Mouse (Mus musculus) splenic B cell, adult 2 months (primary cell): Measurements from ENCODE around the gene Hmg20a.

ENCODE experiments used
- DNase-seq: peaks from one replicate; pipeline ENCODE4 v3.0.0-alpha.2; 2011; ENCODE audit warnings: low read depth, low spot score
- H3K27me3 ChIP-seq: 2 replicates; pipeline ENCODE4 v1.6.1; 2012; ENCODE audit warnings: mild to moderate bottlenecking, low read length, moderate library complexity, mixed read lengths; ENCODE audit not compliant: control insufficient read depth, poor library complexity, insufficient read depth, severe bottlenecking
- H3K36me3 ChIP-seq: 2 replicates; pipeline ENCODE4 v1.6.1; 2012; ENCODE audit warnings: mild to moderate bottlenecking, low read length, moderate library complexity, mixed read lengths; ENCODE audit not compliant: control insufficient read depth, poor library complexity, insufficient read depth, severe bottlenecking

Hmg20a gene

DNA sequence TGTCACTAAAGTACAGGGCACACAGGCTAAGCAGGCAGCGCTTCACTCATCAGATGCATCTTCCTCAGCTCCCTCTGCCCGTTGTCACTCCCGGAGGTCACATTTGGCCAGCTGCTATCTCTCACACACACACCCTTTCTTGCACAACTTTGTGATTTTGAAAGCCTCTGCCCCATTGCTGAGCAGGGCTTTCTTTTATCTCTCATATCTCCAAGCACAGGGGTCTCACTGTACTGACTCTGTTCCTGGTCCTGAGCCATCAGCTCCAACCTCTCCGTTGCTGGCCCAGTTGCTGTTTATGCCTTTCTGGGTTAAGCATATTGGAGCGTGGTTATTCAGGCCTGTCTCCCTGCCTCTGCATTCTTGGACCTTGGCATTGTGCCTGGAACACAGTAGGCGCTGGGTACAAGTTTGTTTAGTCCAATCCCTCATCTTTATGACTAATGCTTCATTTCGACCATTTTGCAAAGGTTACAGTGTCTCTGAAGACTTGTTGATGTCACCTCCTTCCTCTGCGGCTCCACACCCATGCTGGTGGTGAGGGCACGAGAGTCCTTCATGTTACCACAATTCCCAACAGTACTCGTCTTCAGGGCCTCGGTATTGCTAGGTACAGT, 90.5 kb downstream of the Hmg20a start:
- H3K36me3 ChIP-seq, result no peaks in the 10 kb centered on the region
- H3K27me3 ChIP-seq, result no peaks in the 10 kb centered on the region; the same call in 1 of the 2 replicates
- no peak for DNase-seq

DNA sequence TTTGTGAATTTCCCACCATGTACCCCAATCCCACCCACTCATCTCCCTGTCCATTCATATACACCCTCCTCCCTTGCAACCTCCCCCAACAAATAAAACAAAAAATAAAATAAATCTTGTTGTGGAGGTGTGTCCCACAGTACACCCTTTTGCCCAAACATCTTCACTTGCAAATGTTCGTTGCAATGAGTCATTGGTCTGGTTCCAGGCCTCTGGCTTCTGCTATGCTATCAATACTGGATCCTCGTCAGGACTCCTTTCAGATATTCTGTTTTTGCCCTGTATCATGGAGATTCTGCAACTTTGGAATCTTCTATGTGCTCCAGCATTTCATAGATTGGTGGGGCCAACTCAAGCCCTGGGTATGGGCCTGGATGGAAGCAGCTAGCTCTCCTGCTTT, 91.9 kb downstream of the Hmg20a start:
- no peaks in the 10 kb centered on the region for H3K36me3 ChIP-seq

DNA sequence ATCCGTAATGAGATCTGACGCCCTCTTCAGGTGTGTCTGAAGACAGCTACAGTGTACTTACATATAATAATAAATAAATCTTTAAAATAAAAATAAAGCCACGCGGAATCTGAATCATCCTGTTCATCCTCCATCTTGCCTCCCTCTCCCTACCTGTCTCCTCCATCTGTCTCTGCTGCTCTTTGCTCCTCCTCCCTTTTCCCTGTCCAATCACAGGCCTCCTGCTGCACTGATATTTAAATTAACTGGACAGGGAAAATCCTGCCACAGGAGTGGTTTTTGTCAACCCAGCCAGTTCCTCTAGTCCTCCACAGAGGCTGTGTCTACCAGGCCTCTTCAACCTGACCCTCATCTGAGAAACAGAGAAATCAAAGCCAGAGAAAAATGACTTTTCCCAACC, 94.1 kb downstream of the Hmg20a start:
- Histone ChIP-seq H3K27me3 (no peaks in the 10 kb centered on the region), H3K36me3 (no peaks in the 10 kb centered on the region)
- no peak for DNase-seq

More for the DNA sequence above, 91.9 kb downstream of the Hmg20a start:
- H3K27me3 ChIP-seq, result no peaks in the 10 kb centered on the region; the same call in 1 of the 2 replicates
- DNase-seq, result no peak

DNA sequence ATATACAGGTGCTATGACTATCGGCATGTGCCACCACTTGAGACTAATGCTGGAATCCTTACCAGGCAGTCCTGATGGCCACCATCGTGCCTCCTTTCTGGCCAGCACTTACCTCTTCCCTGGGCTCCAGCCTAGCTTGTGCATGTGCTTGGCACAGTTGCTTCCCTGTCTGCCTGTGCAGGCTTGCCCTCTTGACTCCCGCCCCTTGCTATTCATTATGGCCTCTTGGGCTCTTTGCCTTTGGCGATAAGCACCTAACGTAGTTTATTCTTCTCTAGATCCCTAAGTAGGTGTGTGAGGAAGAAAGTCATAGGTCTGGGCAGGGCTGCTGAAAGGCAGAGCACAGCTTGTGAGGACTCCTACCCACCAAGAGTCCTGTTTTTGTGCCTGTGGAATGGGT, 96.7 kb downstream of the Hmg20a start:
- no peaks in the 10 kb centered on the region for H3K36me3 ChIP-seq
- H3K27me3 ChIP-seq, result no peaks in the 10 kb centered on the region
- no peak for DNase-seq

DNA sequence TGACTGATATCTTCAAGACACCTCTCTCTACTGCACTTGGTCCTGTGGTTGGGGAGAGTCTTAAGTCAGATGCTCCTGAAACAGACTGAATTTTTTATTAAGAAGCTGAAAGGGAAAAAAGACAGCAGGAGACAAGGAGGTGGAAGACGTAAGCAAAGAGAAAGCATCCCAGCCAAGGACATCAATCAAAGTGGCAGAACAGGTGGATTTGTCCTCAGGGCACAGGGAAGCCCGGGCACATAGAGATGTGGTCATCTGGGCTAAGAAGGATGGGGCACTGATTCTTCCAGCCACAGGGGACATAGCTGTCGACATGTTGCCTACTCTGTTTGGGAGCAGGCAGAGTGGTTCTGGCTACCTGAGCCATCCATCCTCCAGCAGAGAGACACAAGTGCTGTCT, 97.8 kb downstream of the Hmg20a start:
- H3K27me3 ChIP-seq, result no peaks in the 10 kb centered on the region
- no peak for DNase-seq
- H3K36me3 ChIP-seq, result no peaks in the 10 kb centered on the region

DNA sequence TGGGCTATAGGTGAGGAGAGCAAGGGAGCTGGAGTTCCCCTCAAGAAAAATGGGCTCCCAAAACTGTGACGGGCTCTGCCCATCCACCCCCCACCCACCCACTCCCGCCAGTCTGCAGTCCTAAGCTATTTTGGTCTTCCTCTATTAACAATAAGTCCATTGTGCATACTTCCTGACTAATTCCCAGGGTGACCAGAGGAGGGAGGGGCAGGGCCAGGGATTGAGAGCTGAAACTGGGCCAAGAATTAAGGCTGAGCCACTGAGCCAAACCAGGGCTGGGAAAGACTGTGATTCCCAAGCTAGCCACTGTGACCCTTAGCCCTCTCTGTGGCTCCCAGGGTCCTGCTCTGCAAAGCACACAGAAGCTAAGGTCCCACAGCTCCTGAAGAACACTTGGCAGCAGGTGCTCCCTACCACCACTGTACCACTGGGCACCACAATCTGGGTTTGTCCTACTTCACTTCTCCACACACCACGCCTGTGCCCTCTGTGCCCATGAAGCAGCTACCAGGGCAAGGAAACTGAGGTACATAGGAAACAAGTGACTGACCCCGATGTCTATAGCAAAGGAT, 98.4 kb downstream of the Hmg20a start:
- no peaks in the 10 kb centered on the region for H3K36me3 ChIP-seq
- H3K27me3 ChIP-seq, result no peaks in the 10 kb centered on the region
- DNase-seq, result no peak

DNA sequence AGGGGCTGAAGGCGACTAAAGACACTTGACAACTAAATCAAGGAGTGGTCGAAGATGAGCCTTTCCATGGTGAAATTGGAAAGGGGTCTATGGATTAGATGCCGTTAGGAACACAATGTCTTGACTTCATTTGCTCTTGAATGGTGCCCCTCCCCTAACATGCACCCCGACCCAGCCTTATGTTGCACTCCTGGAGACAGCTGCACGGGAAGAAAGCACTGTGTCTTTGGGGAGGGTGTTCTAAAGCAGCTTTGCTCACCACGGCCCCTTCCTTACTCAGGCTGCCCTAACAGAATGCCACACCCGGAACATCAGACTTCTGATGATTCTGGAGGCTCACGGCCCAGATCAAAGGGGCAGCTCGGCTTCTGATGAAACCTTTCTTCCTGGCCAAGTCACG, 103.9 kb downstream of the Hmg20a start:
- DNase-seq, result no peak
- H3K27me3 ChIP-seq, result no peaks in the 10 kb centered on the region
- H3K36me3 ChIP-seq, result no peaks in the 10 kb centered on the region

DNA sequence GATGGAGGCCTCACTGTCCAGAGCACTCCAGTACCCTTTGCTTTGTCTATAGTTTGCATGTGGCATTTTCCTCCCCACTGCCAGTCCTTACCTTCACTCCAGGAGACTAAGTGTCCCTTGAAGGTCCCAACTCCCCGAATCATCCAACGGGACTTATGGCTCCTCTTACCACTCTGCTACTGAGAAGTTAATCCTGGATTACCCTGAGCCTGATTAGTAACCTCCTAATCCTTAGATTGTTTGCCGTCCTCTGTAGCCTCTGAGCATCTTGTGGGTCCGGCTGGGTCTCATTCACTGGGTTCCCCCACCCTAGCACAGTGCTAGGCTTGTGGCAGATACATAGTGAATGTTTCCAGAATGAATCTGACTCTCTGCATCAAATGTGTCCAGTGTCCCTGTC, 109.5 kb downstream of the Hmg20a start:
- Histone ChIP-seq H3K36me3 (no peaks in the 10 kb centered on the region), H3K27me3 (no peaks in the 10 kb centered on the region)
- DNase-seq, result no peak

DNA sequence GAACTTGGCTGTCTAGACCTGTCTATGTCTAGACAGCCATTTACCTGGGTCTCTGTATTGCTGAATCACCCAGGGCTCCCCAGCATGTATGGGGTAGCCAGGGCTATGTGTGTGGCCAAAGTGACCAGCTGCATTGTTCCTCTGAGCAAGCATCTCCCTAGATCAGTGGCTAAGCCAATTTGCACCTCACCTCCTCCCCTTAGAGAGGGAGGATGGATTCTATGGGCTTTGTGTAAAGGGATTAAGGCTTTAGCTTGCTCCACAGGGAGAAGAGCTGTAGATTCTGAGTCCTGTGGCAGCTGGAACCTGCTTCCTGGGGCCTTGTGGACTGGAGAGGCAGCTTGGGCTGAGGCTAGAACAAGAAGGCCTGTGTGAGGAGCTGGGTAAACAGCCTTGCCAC, 113.6 kb downstream of the Hmg20a start:
- Histone ChIP-seq H3K27me3 (no peaks in the 10 kb centered on the region), H3K36me3 (no peaks in the 10 kb centered on the region)
- no peak for DNase-seq

DNA sequence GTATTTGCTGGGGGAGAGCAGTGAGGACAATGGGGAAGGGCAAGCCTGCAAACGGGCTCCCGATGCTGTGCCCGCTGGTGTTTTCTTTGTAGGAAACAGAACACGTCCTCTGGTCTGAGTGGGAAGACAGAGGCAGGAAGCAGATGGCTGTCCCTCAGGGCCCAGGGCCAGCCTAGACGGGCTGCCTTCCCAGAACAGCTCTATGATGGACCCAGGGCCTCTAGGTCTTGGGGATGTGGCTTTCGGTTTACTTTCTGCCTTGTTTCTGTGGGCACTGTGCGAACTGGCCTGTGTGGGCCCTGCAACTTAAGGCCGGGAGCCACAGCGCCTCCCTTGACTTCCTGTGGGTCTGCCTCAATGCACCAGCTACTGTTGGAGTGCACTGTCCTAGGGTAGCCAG, 115.5 kb downstream of the Hmg20a start:
- Histone ChIP-seq H3K27me3 (no peaks in the 10 kb centered on the region), H3K36me3 (no peaks in the 10 kb centered on the region)
- DNase-seq, result peak; percentile 9

DNA sequence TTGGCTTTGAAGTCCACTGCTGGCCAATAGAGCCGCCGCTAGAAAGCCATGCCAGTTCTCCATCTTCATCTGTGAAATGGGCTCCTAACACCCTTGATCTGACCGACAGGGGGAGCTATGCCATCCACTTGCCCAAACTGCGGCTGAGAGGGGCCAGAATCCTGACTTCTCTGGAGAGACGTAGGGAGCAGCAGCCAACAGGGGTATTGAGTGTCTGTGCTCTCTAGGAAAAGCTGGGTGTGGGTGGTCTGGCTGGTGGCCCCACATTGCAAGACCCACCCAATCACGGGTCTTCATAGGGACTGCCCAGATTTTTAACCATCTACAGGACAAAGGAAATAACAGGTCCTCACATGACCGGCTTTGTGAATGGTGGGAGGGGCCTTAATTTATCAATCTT, 116.3 kb downstream of the Hmg20a start:
- Histone ChIP-seq H3K27me3 (no peaks in the 10 kb centered on the region), H3K36me3 (no peaks in the 10 kb centered on the region)
- DNase-seq, result peak; percentile 8

DNA sequence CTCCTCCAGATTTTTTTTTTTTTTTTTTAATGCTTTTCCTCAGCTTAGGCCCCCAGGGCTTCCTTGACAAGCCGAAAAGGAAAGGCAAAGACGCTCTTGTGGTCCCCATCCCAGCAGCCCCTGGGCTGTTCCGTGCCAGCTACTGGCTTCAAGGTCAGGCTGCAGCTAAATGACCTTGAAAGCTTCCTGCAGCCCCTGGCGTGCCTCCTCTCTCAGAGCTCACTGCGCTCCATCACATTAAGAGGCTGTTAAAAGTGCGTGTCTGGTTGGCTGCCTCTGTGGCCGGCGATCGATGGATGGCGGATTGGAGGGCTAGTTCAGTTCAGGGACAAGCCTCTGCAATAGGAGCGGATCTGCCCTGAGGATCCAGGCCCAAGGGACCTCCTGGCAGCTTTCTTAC, 117.0 kb downstream of the Hmg20a start:
- Histone ChIP-seq H3K36me3 (no peaks in the 10 kb centered on the region), H3K27me3 (no peaks in the 10 kb centered on the region)
- no peak for DNase-seq

DNA sequence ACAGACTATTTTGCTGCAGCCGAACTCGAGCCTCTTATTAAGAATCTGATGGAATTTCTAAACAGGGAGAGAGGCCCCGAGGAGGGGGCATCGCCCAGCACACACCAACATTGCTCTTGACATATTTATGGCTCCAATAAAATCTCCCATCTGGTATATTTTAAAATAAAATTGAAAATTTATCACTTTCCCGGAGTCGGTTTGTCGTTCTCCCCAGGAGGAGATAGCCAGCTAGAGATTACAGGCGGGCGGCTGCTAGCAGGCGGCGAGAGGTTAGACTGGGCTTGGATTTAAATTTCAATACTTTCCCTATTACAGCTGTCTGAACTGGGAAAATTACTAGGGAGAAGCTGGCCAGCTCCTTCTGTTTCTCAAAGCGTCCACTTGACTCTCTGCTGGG, 121.6 kb downstream of the Hmg20a start:
- H3K36me3 ChIP-seq, result no peaks in the 10 kb centered on the region
- DNase-seq, result no peak
- no peaks in the 10 kb centered on the region; the same call in 1 of the 2 replicates for H3K27me3 ChIP-seq

DNA sequence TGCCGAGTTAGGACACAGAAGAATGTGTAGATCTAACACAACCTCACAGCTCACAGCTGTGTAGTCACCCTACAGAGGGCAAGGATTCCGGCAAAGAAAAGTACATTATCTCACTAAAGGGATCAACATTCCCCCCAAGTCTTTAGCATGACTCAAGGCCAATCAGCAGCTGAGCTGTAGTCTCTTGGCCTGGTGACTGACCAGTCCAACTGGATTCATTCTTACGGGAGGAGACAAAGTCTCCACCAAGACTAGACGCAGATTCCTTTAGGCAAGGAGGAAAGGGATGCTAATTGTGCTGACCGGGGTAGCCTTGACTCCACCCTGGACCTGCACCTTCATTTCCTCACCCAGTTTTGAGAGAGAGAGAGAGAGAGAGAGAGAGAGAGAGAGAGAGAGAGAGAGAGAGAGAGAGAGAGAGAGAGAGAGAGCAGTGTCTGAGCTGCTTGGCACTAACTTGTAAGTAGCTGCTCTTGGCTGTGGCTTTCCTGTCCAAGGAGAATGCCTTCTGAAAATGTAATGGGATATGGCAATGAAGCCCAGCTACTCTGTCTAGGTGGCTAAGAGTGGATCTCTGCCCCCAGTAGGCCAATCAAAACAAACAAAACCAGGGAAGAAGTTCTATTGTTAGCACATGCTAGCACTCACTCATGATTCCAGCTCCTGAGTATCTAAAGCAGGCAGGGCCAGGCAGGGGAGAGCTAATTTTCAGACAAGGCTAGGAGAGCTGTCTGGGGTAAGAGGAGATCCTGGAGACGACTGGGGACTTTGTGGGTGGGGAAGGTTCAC, 126.5 kb downstream of the Hmg20a start:
- DNase-seq, result no peak
- Histone ChIP-seq H3K36me3 (no peaks in the 10 kb centered on the region), H3K27me3 (no peaks in the 10 kb centered on the region; the same call in 1 of the 2 replicates)
